Mouse (Mus musculus) CH12.LX (cell line): ENCODE measurements around the gene Pradc1. TPM values are rescaled to one million over a fixed set of nuclear protein-coding genes. Genes with fewer than 3 reads are reported as not detected.
A peak's percentile ranks its signal among the peaks of the same experiment; 100 is the strongest.

Experiments used
- DNase-seq: peaks from one replicate; pipeline ENCODE4 v3.0.0-alpha.2; 2013; ENCODE audit errors: extremely low read depth
- H3K27ac ChIP-seq: 2 replicates; pipeline ENCODE4 v1.5.1; 2012; ENCODE audit warnings: low read depth, mild to moderate bottlenecking, control low read depth, moderate library complexity; ENCODE audit not compliant: insufficient read depth
- H3K27me3 ChIP-seq: replicated peaks from 2 replicates; pipeline ENCODE3; 2012; ENCODE audit warnings: inconsistent platforms
- H3K36me3 ChIP-seq, 2 experiments: replicated peaks in 1 of 2; 2 replicates each; pipeline versions ENCODE3 to v1.6.1; 2012; ENCODE audit warnings: inconsistent platforms in 1 of 2, low read length in 1 of 2, mild to moderate bottlenecking in 1 of 2, mixed read lengths in 1 of 2, moderate library complexity in 1 of 2; ENCODE audit not compliant: control insufficient read depth in 1 of 2, insufficient read depth in 1 of 2
- H3K4me1 ChIP-seq, 2 experiments: 2 replicates each; pipeline ENCODE4 v1.6.1; 2012; ENCODE audit warnings: inconsistent platforms in 1 of 2, moderate library complexity in 1 of 2; ENCODE audit not compliant: insufficient read depth in 2 of 2, control insufficient read depth in 1 of 2
- H3K4me2 ChIP-seq: 2 replicates; pipeline ENCODE4 v1.6.1; 2012; ENCODE audit warnings: low read depth, mild to moderate bottlenecking, control low read depth; ENCODE audit not compliant: poor library complexity, insufficient read depth, severe bottlenecking
- H3K4me3 ChIP-seq, 3 experiments: fragments of 150-350 bp in 1 of 3; sonication (generic) in 1 of 3; replicated peaks in 1 of 3; 2 replicates each; pipeline versions ENCODE3 to v1.5.1; 2011 to 2012; ENCODE audit warnings: low read depth in 2 of 3, low read length in 2 of 3, mild to moderate bottlenecking in 2 of 3, moderate library complexity in 2 of 3, control low read depth in 1 of 3, improper control_type of control experiment in 1 of 3, inconsistent platforms in 1 of 3, mixed read lengths in 1 of 3; ENCODE audit not compliant: poor library complexity in 1 of 3
- H3K79me2 ChIP-seq: replicated peaks from 2 replicates; pipeline ENCODE4 v1.6.1; 2012; ENCODE audit warnings: mild to moderate bottlenecking, moderate library complexity; ENCODE audit not compliant: control insufficient read depth, poor library complexity, insufficient read depth, severe bottlenecking; ENCODE audit errors: extremely low read depth
- H3K9ac ChIP-seq: 2 replicates; pipeline ENCODE4 v1.6.1; 2012; ENCODE audit warnings: low read depth, mild to moderate bottlenecking, control low read depth, moderate library complexity; ENCODE audit not compliant: insufficient read depth
- H3K9me3 ChIP-seq: replicated peaks from 2 replicates; pipeline ENCODE3; 2012; ENCODE audit warnings: low read length, inconsistent platforms, mixed read lengths
- BHLHE40 ChIP-seq: IDR thresholded peaks from 2 replicates; pipeline ENCODE4 v1.6.1; 2011; ENCODE audit warnings: mild to moderate bottlenecking, low read depth, low read length, improper control_type of control experiment
- CHD1 ChIP-seq: IDR thresholded peaks from 2 replicates; pipeline ENCODE4 v1.6.1; 2012; ENCODE audit warnings: low read depth, low read length, improper control_type of control experiment, inconsistent platforms
- CHD2 ChIP-seq: IDR thresholded peaks from 2 replicates; pipeline ENCODE4 v1.6.1; 2011; ENCODE audit warnings: low read length, improper control_type of control experiment
- CTCF ChIP-seq, 2 experiments: IDR thresholded peaks in 1 of 2; conservative IDR thresholded peaks in 1 of 2; 2 replicates each; pipeline ENCODE4 v1.5.1; 2011 to 2012; ENCODE audit warnings: low read depth in 2 of 2, low read length in 2 of 2, improper control_type of control experiment in 1 of 2, inconsistent platforms in 1 of 2, mild to moderate bottlenecking in 1 of 2, moderate library complexity in 1 of 2
- E2F4 ChIP-seq: IDR thresholded peaks from 2 replicates; pipeline ENCODE4 v1.6.1; 2011; ENCODE audit warnings: low read depth, low read length, improper control_type of control experiment; ENCODE audit not compliant: insufficient replicate concordance
- ELF1 ChIP-seq: IDR thresholded peaks from 2 replicates; pipeline ENCODE4 v1.6.1; 2014; ENCODE audit warnings: low read depth, mild to moderate bottlenecking, inconsistent platforms, low read length, improper control_type of control experiment
- EP300 ChIP-seq: IDR thresholded peaks from 2 replicates; pipeline ENCODE4 v1.6.1; 2011; ENCODE audit warnings: low read length, improper control_type of control experiment
- ETS1 ChIP-seq: conservative IDR thresholded peaks from 2 replicates; pipeline ENCODE4 v1.6.1; 2012; ENCODE audit warnings: low read depth, mild to moderate bottlenecking, inconsistent platforms, low read length, improper control_type of control experiment, moderate library complexity
- GABPA ChIP-seq: IDR thresholded peaks from 2 replicates; pipeline ENCODE4 v1.6.1; 2012; ENCODE audit warnings: low read depth, low read length, improper control_type of control experiment, inconsistent platforms; ENCODE audit not compliant: insufficient replicate concordance
- HCFC1 ChIP-seq: IDR thresholded peaks from 2 replicates; pipeline ENCODE4 v1.6.1; 2012; ENCODE audit warnings: low read depth, mild to moderate bottlenecking, inconsistent platforms, low read length, improper control_type of control experiment
- IRF4 ChIP-seq: IDR thresholded peaks from 2 replicates; pipeline ENCODE4 v1.6.1; 2014; ENCODE audit warnings: low read depth, mild to moderate bottlenecking, inconsistent platforms, low read length, improper control_type of control experiment
- JUN ChIP-seq: IDR thresholded peaks from 2 replicates; pipeline ENCODE4 v1.6.1; 2011; ENCODE audit warnings: low read depth, mild to moderate bottlenecking, low read length, improper control_type of control experiment, moderate library complexity; ENCODE audit not compliant: insufficient read depth
- JUND ChIP-seq: conservative IDR thresholded peaks from 2 replicates; pipeline ENCODE4 v1.6.1; 2011; ENCODE audit warnings: low read depth, low read length, improper control_type of control experiment
- KAT2A ChIP-seq: IDR thresholded peaks from 2 replicates; pipeline ENCODE4 v1.6.1; 2012; ENCODE audit warnings: low read length, improper control_type of control experiment, inconsistent platforms; ENCODE audit not compliant: insufficient replicate concordance
- MAFK ChIP-seq: IDR thresholded peaks from 2 replicates; pipeline ENCODE4 v1.6.1; 2011; ENCODE audit warnings: low read length, improper control_type of control experiment; ENCODE audit not compliant: insufficient replicate concordance
- MAX ChIP-seq: IDR thresholded peaks from 2 replicates; pipeline ENCODE4 v1.6.1; 2011; ENCODE audit warnings: low read length, improper control_type of control experiment
- MAZ ChIP-seq: IDR thresholded peaks from 2 replicates; pipeline ENCODE4 v1.6.1; 2012; ENCODE audit warnings: low read depth, mild to moderate bottlenecking, inconsistent platforms, low read length, improper control_type of control experiment, moderate library complexity
- MEF2A ChIP-seq: IDR thresholded peaks from 2 replicates; pipeline ENCODE4 v1.6.1; 2014; ENCODE audit warnings: low read depth, mild to moderate bottlenecking, inconsistent platforms, low read length, improper control_type of control experiment, borderline replicate concordance
- MXI1 ChIP-seq: IDR thresholded peaks from 2 replicates; pipeline ENCODE4 v1.6.1; 2011; ENCODE audit warnings: mild to moderate bottlenecking, low read depth, low read length, improper control_type of control experiment
- MYC ChIP-seq: IDR thresholded peaks from 2 replicates; pipeline ENCODE4 v1.6.1; 2011; ENCODE audit warnings: low read depth, mild to moderate bottlenecking, improper control_type of control experiment, low read length
- NELFE ChIP-seq: IDR thresholded peaks from 2 replicates; pipeline ENCODE4 v1.6.1; 2011; ENCODE audit warnings: low read depth, low read length, improper control_type of control experiment
- NRF1 ChIP-seq: IDR thresholded peaks from 2 replicates; pipeline ENCODE4 v1.6.1; 2014; ENCODE audit warnings: low read depth, mild to moderate bottlenecking, inconsistent platforms, low read length, improper control_type of control experiment, moderate library complexity
- PAX5 ChIP-seq: IDR thresholded peaks from 2 replicates; pipeline ENCODE4 v1.6.1; 2012; ENCODE audit warnings: low read length, inconsistent platforms, mixed read lengths
- POLR2A ChIP-seq: IDR thresholded peaks from 2 replicates; pipeline ENCODE4 v1.6.1; 2011; ENCODE audit warnings: low read depth, mild to moderate bottlenecking, improper control_type of control experiment, low read length
- POLR2AphosphoS2 ChIP-seq: IDR thresholded peaks from 2 replicates; pipeline ENCODE4 v1.6.1; 2011; ENCODE audit warnings: low read depth, low read length, improper control_type of control experiment
- RAD21 ChIP-seq: IDR thresholded peaks from 2 replicates; pipeline ENCODE4 v1.6.1; 2011; ENCODE audit warnings: low read depth, mild to moderate bottlenecking, low read length, improper control_type of control experiment, moderate library complexity
- RCOR1 ChIP-seq: conservative IDR thresholded peaks from 2 replicates; pipeline ENCODE4 v1.6.1; 2012; ENCODE audit warnings: low read depth, mild to moderate bottlenecking, inconsistent platforms, low read length, improper control_type of control experiment
- SIN3A ChIP-seq: IDR thresholded peaks from 2 replicates; pipeline ENCODE4 v1.6.1; 2012; ENCODE audit warnings: low read length, improper control_type of control experiment, inconsistent platforms
- SMC3 ChIP-seq: IDR thresholded peaks from 2 replicates; pipeline ENCODE4 v1.6.1; 2011; ENCODE audit warnings: low read depth, low read length, improper control_type of control experiment
- TBP ChIP-seq: conservative IDR thresholded peaks from 2 replicates; pipeline ENCODE4 v1.6.1; 2011; ENCODE audit warnings: low read depth, low read length, improper control_type of control experiment
- TCF12 ChIP-seq: IDR thresholded peaks from 2 replicates; pipeline ENCODE4 v1.6.1; 2014; ENCODE audit warnings: low read depth, mild to moderate bottlenecking, inconsistent platforms, low read length, improper control_type of control experiment
- UBTF ChIP-seq: IDR thresholded peaks from 2 replicates; pipeline ENCODE4 v1.6.1; 2012; ENCODE audit warnings: low read depth, mild to moderate bottlenecking, inconsistent platforms, low read length, improper control_type of control experiment, moderate library complexity
- USF1 ChIP-seq: IDR thresholded peaks from 2 replicates; pipeline ENCODE4 v1.6.1; 2014; ENCODE audit warnings: low read depth, mild to moderate bottlenecking, inconsistent platforms, low read length, improper control_type of control experiment
- USF2 ChIP-seq: conservative IDR thresholded peaks from 2 replicates; pipeline ENCODE4 v1.6.1; 2011; ENCODE audit warnings: low read depth, low read length, improper control_type of control experiment
- ZC3H11A ChIP-seq: IDR thresholded peaks from 2 replicates; pipeline ENCODE4 v1.6.1; 2012; ENCODE audit warnings: low read depth, mild to moderate bottlenecking, inconsistent platforms, low read length, improper control_type of control experiment
- ZKSCAN1 ChIP-seq: IDR thresholded peaks from 2 replicates; pipeline ENCODE4 v1.6.1; 2012; ENCODE audit warnings: low read depth, inconsistent platforms, low read length, improper control_type of control experiment, borderline replicate concordance
- ZMIZ1 ChIP-seq: IDR thresholded peaks from 2 replicates; pipeline ENCODE4 v1.6.1; 2012; ENCODE audit warnings: low read depth, mild to moderate bottlenecking, inconsistent platforms, low read length, improper control_type of control experiment
- ZNF384 ChIP-seq: IDR thresholded peaks from 2 replicates; pipeline ENCODE4 v1.6.1; 2012; ENCODE audit warnings: low read depth, low read length, improper control_type of control experiment, inconsistent platforms
- dilution Hi-C: fragments of 300-500 bp; cut with MboI; formaldehyde crosslinking; loops from 2 replicates; pipeline ENCODE4 v1.14.3; 2020; ENCODE audit warnings: low sequenced_read_pairs; ENCODE audit not compliant: extremely low pct_unique_long_range_greater_than_20kb, extremely low pct_ligation_motif_present
- in situ Hi-C: fragments of 300-500 bp; cut with MboI; formaldehyde crosslinking; loops from 3 replicates; pipeline ENCODE4 v1.14.3; 2019; ENCODE audit warnings: low sequenced_read_pairs, low pct_ligation_motif_present, low pct_unique_long_range_greater_than_20kb, mixed read lengths
- polyA plus RNA-seq: library from polyadenylated mRNA; unstranded; fragments of >175 nt; gene quantifications from 2 replicates; pipeline ENCODE4 v1.2.1, GENCODE M21; 2012; ENCODE audit warnings: low read depth; ENCODE audit not compliant: insufficient read length
- total RNA-seq, 2 experiments: library from RNA; depleted of rRNA; stranded (reverse); fragments of 300-350 nt in 1 of 2; fragments of >200 nt in 1 of 2; gene quantifications; 2 replicates each; pipeline ENCODE4 v1.2.3; 2012 to 2014

Gene Pradc1
- total RNA-seq (2012; rRNA removed): 11.0 and 18.0 TPM in 2 replicates
- total RNA-seq (2014; rRNA removed): 18.8 and 19.9 TPM in 2 replicates
- polyA plus RNA-seq: 16.3 and 18.2 TPM in 2 replicates

DNA sequence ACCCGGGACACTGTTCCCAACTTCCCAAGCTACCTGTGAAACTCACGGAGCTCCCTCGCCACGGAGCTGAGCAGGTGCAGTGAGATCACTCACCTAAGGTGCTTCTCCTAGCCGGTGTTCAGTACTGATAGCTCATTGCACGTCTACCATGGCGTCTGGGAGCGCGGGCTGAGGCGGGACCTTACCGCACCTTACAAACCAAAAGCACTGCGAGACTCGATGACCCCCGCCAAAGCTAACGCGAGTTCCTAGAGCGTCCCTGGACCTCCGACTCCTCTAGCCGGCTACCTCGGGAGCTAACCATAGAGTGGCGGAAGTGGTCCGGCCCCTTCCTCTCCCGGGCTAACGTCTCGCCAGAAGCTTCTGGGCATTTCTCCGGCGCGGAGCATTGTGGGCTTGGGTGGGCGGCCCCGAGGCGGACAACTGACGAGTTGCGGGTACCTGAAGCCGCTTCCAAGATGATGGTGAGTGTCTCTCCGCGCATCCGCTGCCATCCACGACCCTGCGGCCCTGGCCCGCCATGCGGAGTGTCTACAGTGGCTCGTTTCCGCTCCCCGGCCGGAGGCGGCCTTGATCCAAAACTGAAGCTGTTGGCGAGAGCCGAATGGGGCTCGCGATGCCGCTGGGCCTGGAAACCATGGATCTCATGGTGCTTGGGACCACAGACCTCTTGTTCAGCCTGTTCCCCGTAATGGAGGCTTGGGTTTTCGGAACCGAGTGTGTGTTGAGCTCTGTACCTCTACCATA is at the start of gene Pradc1:
Pradc1 (minus strand) TSS at position 307 of the 747 bp plus-strand sequence.
- in situ Hi-C loops (loop anchor here (25.0 kb wide), 1 partner anchor 460 kb away; the partner anchor contains the start of genes Nat8f1, Nat8f4 and Tprkb), dilution Hi-C loops (no loop called here)
- H3K27me3 ChIP-seq: no peaks in the 10 kb centered on the region
- no peaks in the 10 kb centered on the region for H3K9me3 ChIP-seq
- peak; percentile 95 for DNase-seq
- H3K9ac ChIP-seq: peak within 1 kb of the TSS; percentile 93
- H3K79me2 ChIP-seq: peaks cover 47% of the 10 kb centered on the region
- H3K4me1 ChIP-seq: peaks cover 2 to 44% of the 10 kb centered on the region in 2 experiments; a peak in 3 of 4 replicates
- peaks cover 3 to 51% of the 10 kb centered on the region in 2 experiments for H3K36me3 ChIP-seq
- no peak; the same call in 1 of the 2 replicates for TF ChIP-seq ZMIZ1
- no peak; the same call in 1 of the 2 replicates for TF ChIP-seq MXI1
- peak; percentile 92 for TF ChIP-seq NELFE
- peak; percentile 95 for TF ChIP-seq TCF12
- TF ChIP-seq GABPA: peak; percentile 77; the same call in 1 of the 2 replicates
- TF ChIP-seq NRF1: no peak
- TF ChIP-seq RAD21: no peak
- TF ChIP-seq ZNF384: no peak
- TF ChIP-seq POLR2A: peak; percentile 86
- TF ChIP-seq RCOR1: no peak
- TF ChIP-seq PAX5: no peak
- no peak for TF ChIP-seq MAZ
- no peak; the same call in 1 of the 2 replicates for TF ChIP-seq UBTF
- TF ChIP-seq JUND: no peak
- no peak for TF ChIP-seq ZC3H11A
- TF ChIP-seq USF2: no peak
- TF ChIP-seq MAX: peak; percentile 87
- TF ChIP-seq POLR2AphosphoS2: peak; percentile 61; the same call in 1 of the 2 replicates
- TF ChIP-seq CHD1: no peak
- TF ChIP-seq ETS1: no peak
- no peak for TF ChIP-seq JUN
- no peak for TF ChIP-seq ZKSCAN1
- peak; percentile 82 for TF ChIP-seq ELF1
- peak; percentile 50; the same call in 1 of the 2 replicates for TF ChIP-seq MEF2A
- TF ChIP-seq SMC3: no peak
- TF ChIP-seq HCFC1: peak; percentile 92
- peak; percentile 91 for TF ChIP-seq SIN3A
- TF ChIP-seq E2F4: no peak
- no peak for TF ChIP-seq CHD2
- TF ChIP-seq TBP: peak; percentile 93
- peak; percentile 31; the same call in 1 of the 2 replicates for TF ChIP-seq IRF4
- TF ChIP-seq MAFK: no peak
- TF ChIP-seq CTCF (conservative IDR thresholded peaks at IDR 0.05 in 1 of 2, IDR thresholded peaks at IDR 0.05 in 1 of 2; ENCODE audit: low read depth in 2 of 2, low read length in 2 of 2): no peak
- no peak for TF ChIP-seq USF1
- TF ChIP-seq MYC: peak; percentile 96
- TF ChIP-seq KAT2A: peak; percentile 92; the same call in 1 of the 2 replicates
- TF ChIP-seq EP300: no peak
- no peak for TF ChIP-seq BHLHE40
- H3K27ac ChIP-seq: peak within 1 kb of the TSS; percentile 85
- H3K4me2 ChIP-seq: peak within 1 kb of the TSS; percentile 97
- peak within 1 kb of the TSS; percentile 89 to 99 (median 93) for H3K4me3 ChIP-seq
